ENCODE assay signal across 19 mouse cellular contexts in genomic region chr2:94590494-94590893, GRCm38 (mm10).
"Had no signal": no experiment of that assay in that cellular context is flagged by ENCODE, and none has a peak within 500 bp of the region (broad histone marks: within the 10 kb centered on the region; RNA-seq: fewer than 3 reads in every experiment).

No protein-coding gene starts in this region.

- H3K4me3 ChIP-seq: lung, embryonic 15.5 days; megakaryocyte, embryonic 14.5 days; midbrain, embryonic 13.5 days; midbrain, embryonic 15.5 days; neural tube, embryonic 12.5 days had no signal

- H3K27ac ChIP-seq: lung, embryonic 15.5 days; macrophage; midbrain, embryonic 13.5 days; midbrain, embryonic 15.5 days; neural tube, embryonic 12.5 days had no signal

- H3K9me3 ChIP-seq: lung, embryonic 15.5 days; midbrain, embryonic 15.5 days; neural tube, embryonic 12.5 days had no signal

- DNase-seq: lung, adult 2 months; lung, postnatal 14 days; lung, postnatal 36 days; retina, postnatal 1 day; right cerebral cortex, adult 18-20 months; right cerebral cortex, postnatal 25 days; right cerebral cortex, postnatal 4 days; spleen, adult 18-20 months; thymus, adult 18-20 months; thymus, postnatal 14 days; thymus, postnatal 36 days had no signal

- ATAC-seq: lung, postnatal 0 days; midbrain, embryonic 13.5 days; midbrain, embryonic 15.5 days had no signal

- H3K27me3 ChIP-seq: lung, embryonic 15.5 days; megakaryocyte, embryonic 14.5 days; midbrain, embryonic 13.5 days; midbrain, embryonic 15.5 days; neural tube, embryonic 12.5 days had no signal

- H3K4me1 ChIP-seq: lung, embryonic 15.5 days; megakaryocyte, embryonic 14.5 days; midbrain, embryonic 13.5 days; midbrain, embryonic 15.5 days; neural tube, embryonic 12.5 days had no signal

- H3K4me2 ChIP-seq: lung, embryonic 15.5 days; midbrain, embryonic 11.5 days; midbrain, embryonic 13.5 days; midbrain, embryonic 15.5 days; neural tube, embryonic 12.5 days had no signal

- H3K9ac ChIP-seq: lung, embryonic 15.5 days; midbrain, embryonic 13.5 days; midbrain, embryonic 15.5 days; neural tube, embryonic 12.5 days had no signal

- H3K36me3 ChIP-seq: lung, embryonic 15.5 days; midbrain, embryonic 13.5 days; midbrain, embryonic 15.5 days; neural tube, embryonic 12.5 days had no signal
